Mouse (Mus musculus) heart, adult 2 months (tissue): ENCODE measurements around the gene Gpr1. TPM values are rescaled to one million over a fixed set of nuclear protein-coding genes. Genes with fewer than 3 reads are reported as not detected.
A peak's percentile ranks its signal among the peaks of the same experiment; 100 is the strongest.
"Not testable (repeated sequence)": the region's sequence is repeated elsewhere in the genome, so short reads cannot be mapped to it uniquely, and the experiment has no call there.

Experiments
- DNase-seq, 2 experiments: peaks; one replicate each; pipeline ENCODE4 v3.0.0; 2021
- H3K27ac ChIP-seq: fragments of 200-600 bp; 2 replicates; pipeline ENCODE4 v1.8.1; 2022
- H3K27me3 ChIP-seq: fragments of 200-500 bp; 2 replicates; pipeline ENCODE4 v1.6.1; 2012; ENCODE audit warnings: mild to moderate bottlenecking, low read length, inconsistent platforms, mixed read lengths; ENCODE audit not compliant: control insufficient read depth, insufficient read depth
- H3K36me3 ChIP-seq: fragments of 200-500 bp; 2 replicates; pipeline ENCODE4 v1.6.1; 2012; ENCODE audit warnings: low read length, inconsistent platforms; ENCODE audit not compliant: control insufficient read depth, insufficient read depth
- H3K4me1 ChIP-seq: fragments of 200-500 bp; 2 replicates; pipeline ENCODE4 v1.6.1; 2011; ENCODE audit warnings: low read length; ENCODE audit not compliant: control insufficient read depth, insufficient read depth
- H3K4me3 ChIP-seq: fragments of 200-600 bp; 2 replicates; pipeline ENCODE4 v1.8.1; 2022
- H3K79me2 ChIP-seq: fragments of 200-500 bp; replicated peaks from 2 replicates; pipeline ENCODE4 v1.6.1; 2012; ENCODE audit warnings: mild to moderate bottlenecking, inconsistent platforms, low read length, moderate library complexity, mixed read lengths; ENCODE audit not compliant: control insufficient read depth, insufficient read depth
- H3K9ac ChIP-seq: fragments of 200-500 bp; 2 replicates; pipeline ENCODE4 v1.6.1; 2012; ENCODE audit warnings: low read depth, mild to moderate bottlenecking, control low read depth, inconsistent platforms, low read length, mixed read lengths
- CTCF ChIP-seq: fragments of 200-600 bp; IDR thresholded peaks from 2 replicates; pipeline ENCODE4 v1.8.1; 2022; ENCODE audit warnings: antibody characterized with exemption, mild to moderate bottlenecking, moderate library complexity
- EP300 ChIP-seq: fragments of 200-500 bp; IDR thresholded peaks from 2 replicates; pipeline ENCODE4 v1.6.1; 2011; ENCODE audit warnings: low read depth, low read length, control low read depth; ENCODE audit not compliant: insufficient read depth
- POLR2A ChIP-seq: fragments of 200-500 bp; IDR thresholded peaks from 2 replicates; pipeline ENCODE4 v1.6.1; 2011; ENCODE audit warnings: mild to moderate bottlenecking, low read depth, low read length, control low read depth; ENCODE audit not compliant: insufficient read depth
- WGBS: fragments of 180-500 bp; shearing (Covaris S2); methylation state at CpG from one replicate; pipeline ENCODE4 v1.1.7; 2018; 5-methylcytosine and 5-hydroxymethylcytosine counted together
- intact Hi-C: fragments of 180-260 bp; cut with DNase I; formaldehyde crosslinking; loops from one replicate; pipeline ENCODE4 v1.15.1; 2025
- microRNA-seq, 2 experiments: library from miRNA; unstranded; fragments of <30 nt; microRNA quantifications; one replicate each; pipeline ENCODE4 v1.2.0; 2021
- polyA plus RNA-seq: library from polyadenylated mRNA; depleted of rRNA; stranded (reverse); fragments of >200 nt; gene quantifications from 2 replicates; pipeline ENCODE4 v1.2.3, GENCODE M21; 2012; rRNA removed
- total RNA-seq, 2 experiments: library from RNA; stranded (reverse); gene quantifications; 2 replicates each; pipeline ENCODE4 v1.2.3; 2021

Gene Gpr1
- total and polyA plus RNA-seq, 3 experiments: 0.16 to 0.50 (median 0.31) TPM

- peak overlapping the region; percentile 82 for H3K4me3 ChIP-seq
- peaks cover 4% of the 10 kb centered on the region for H3K4me1 ChIP-seq
- peak overlapping the region; percentile 99 for H3K27ac ChIP-seq
- H3K36me3 ChIP-seq: peaks cover 27% of the 10 kb centered on the region
- peak overlapping the region; percentile 64 for H3K9ac ChIP-seq
- H3K27me3 ChIP-seq: no peaks in the 10 kb centered on the region
- peaks cover 6% of the 10 kb centered on the region for H3K79me2 ChIP-seq
- TF ChIP-seq CTCF: no peak
- no peak for TF ChIP-seq EP300
- no peak for TF ChIP-seq POLR2A
- peak in 1 of 2 experiments; percentile 31 for DNase-seq
- 4% methylated on average over 11 of the region's 11 CpGs for WGBS
- intact Hi-C loops: loop anchor here (1.0 kb wide), 1 partner anchor 62 kb away; the partner anchor contains the start of gene Ino80d
Measured at GRCm38 (mm10) chr1:63175853-63176252, 38.5 kb downstream of the Gpr1 start.

GRCm38 (mm10) chr1:63168638-63169037 lies 45.7 kb downstream of the Gpr1 start:
- H3K4me1 ChIP-seq: no peaks in the 10 kb centered on the region
- no peak for DNase-seq
- WGBS: 67% methylated on average over 2 of the region's 2 CpGs
- no peak overlapping the region for H3K4me3 ChIP-seq
- no peaks in the 10 kb centered on the region for H3K27me3 ChIP-seq
- intact Hi-C loops: no loop called here
- TF ChIP-seq CTCF: no peak
- TF ChIP-seq POLR2A: no peak
- TF ChIP-seq EP300: no peak
- no peak overlapping the region for H3K9ac ChIP-seq
- peaks cover 28% of the 10 kb centered on the region for H3K36me3 ChIP-seq
- H3K79me2 ChIP-seq: 0 out of 2 replicates have a peak, but pooled peaks cover 1% of the 10 kb centered on the region
- no peak overlapping the region for H3K27ac ChIP-seq

GRCm38 (mm10) chr1:63140231-63140630 lies 74.1 kb downstream of the Gpr1 start:
- 92% methylated on average over 13 of the region's 13 CpGs for WGBS
- Histone ChIP-seq H3K79me2 (no peaks in the 10 kb centered on the region), H3K36me3 (no peaks in the 10 kb centered on the region; the same call in 1 of the 2 replicates), H3K9ac (no peak overlapping the region), H3K4me3 (no peak overlapping the region), H3K27me3 (no peaks in the 10 kb centered on the region), H3K27ac (no peak overlapping the region), H3K4me1 (no peaks in the 10 kb centered on the region)
- TF ChIP-seq CTCF (no peak), POLR2A (no peak), EP300 (no peak)
- DNase-seq: no peak
- intact Hi-C loops: no loop called here

- DNase-seq, H3K27me3 ChIP-seq, H3K9ac ChIP-seq, intact Hi-C loops, H3K4me1 ChIP-seq, H3K27ac ChIP-seq, H3K79me2 ChIP-seq, H3K4me3 ChIP-seq, H3K36me3 ChIP-seq: not testable (repeated sequence)
- WGBS: 95% methylated on average over 1 of the region's 1 CpGs
Measured at GRCm38 (mm10) chr1:63138586-63138985, 75.8 kb downstream of the Gpr1 start.

- intact Hi-C loops: no loop called here
- no peak for TF ChIP-seq CTCF
- TF ChIP-seq POLR2A: no peak
- no peak for TF ChIP-seq EP300
- WGBS: 63% methylated on average over 2 of the region's 2 CpGs
- Histone ChIP-seq H3K4me1 (no peaks in the 10 kb centered on the region), H3K79me2 (no peaks in the 10 kb centered on the region), H3K36me3 (no peaks in the 10 kb centered on the region), H3K4me3 (no peak overlapping the region), H3K27ac (no peak overlapping the region), H3K27me3 (no peaks in the 10 kb centered on the region), H3K9ac (no peak overlapping the region)
- no peak for DNase-seq
Measured at GRCm38 (mm10) chr1:63137971-63138370, 76.4 kb downstream of the Gpr1 start.

- no peak for TF ChIP-seq POLR2A
- no peak for TF ChIP-seq CTCF
- no peak for TF ChIP-seq EP300
- DNase-seq: no peak
- WGBS: 76% methylated on average over 3 of the region's 3 CpGs
- Histone ChIP-seq H3K27me3 (no peaks in the 10 kb centered on the region), H3K4me3 (no peak overlapping the region), H3K79me2 (no peaks in the 10 kb centered on the region), H3K36me3 (no peaks in the 10 kb centered on the region), H3K27ac (no peak overlapping the region), H3K9ac (no peak overlapping the region), H3K4me1 (no peaks in the 10 kb centered on the region)
- intact Hi-C loops: no loop called here
Measured at GRCm38 (mm10) chr1:63134530-63134929, 79.8 kb downstream of the Gpr1 start.

Small RNAs within 50 kb of the gene (microRNA-seq; reads per million reads assigned to microRNA genes)
- 0 reads per million in 2 experiments for gene Gm24557
- gene Gm27512: 0 reads per million in 2 experiments

Other genes starting within 250 kb of the Gpr1 start
- 10 to 100 TPM; 16.6 to 18.4 TPM for gene Ino80d, start 99.9 kb downstream of the Gpr1 start, total RNA-seq
- gene Ino80d, start 99.9 kb downstream of the Gpr1 start, polyA plus RNA-seq: 6.5 and 9.1 TPM in 2 replicates
- gene Eef1b2, start 37.7 kb downstream of the Gpr1 start, total RNA-seq: 100 to 1,000 TPM; 414 to 481 TPM
- 149 and 190 TPM in 2 replicates for gene Eef1b2, start 37.7 kb downstream of the Gpr1 start, polyA plus RNA-seq
- gene Ndufs1, start 37.7 kb downstream of the Gpr1 start, total RNA-seq: 100 to 1,000 TPM; 746 to 840 TPM
- 295 and 563 TPM in 2 replicates for gene Ndufs1, start 37.7 kb downstream of the Gpr1 start, polyA plus RNA-seq
- under 1 TPM; 0.29 to 0.41 TPM for gene Zdbf2, start 58.7 kb upstream of the Gpr1 start, total RNA-seq
- 0.04 and 0.23 TPM in 2 replicates for gene Zdbf2, start 58.7 kb upstream of the Gpr1 start, polyA plus RNA-seq
- gene Adam23, start 231.3 kb upstream of the Gpr1 start, total RNA-seq: 1 to 10 TPM; 1.4 to 1.7 TPM
- gene Adam23, start 231.3 kb upstream of the Gpr1 start, polyA plus RNA-seq: 1.0 and 2.9 TPM in 2 replicates